Mouse (Mus musculus) megakaryocyte progenitor cell, adult 5-6 weeks (primary cell): ENCODE measurements around the gene 4930469K13Rik. TPM values are rescaled to one million over a fixed set of nuclear protein-coding genes. Genes with fewer than 3 reads are reported as not detected.
"Not testable (repeated sequence)": the region's sequence is repeated elsewhere in the genome, so short reads cannot be mapped to it uniquely, and the experiment has no call there.

ENCODE experiments used
- ATAC-seq: replicated peaks from 2 replicates; pipeline ENCODE4 v1.8.0; 2016; ENCODE audit warnings: mild to moderate bottlenecking, moderate TSS enrichment, inconsistent platforms; ENCODE audit not compliant: poor library complexity
- total RNA-seq, 2 experiments: library from RNA; stranded (forward) in 1 of 2; stranded (reverse) in 1 of 2; fragments of 157-497, 149-512 nt in 1 of 2; fragments of 200-1000 nt in 1 of 2; gene quantifications; 2 replicates each; pipeline versions ENCODE4 v1.2.3 to v1.2.4; 2015 to 2017

Gene 4930469K13Rik
- total RNA-seq (2015) (not detected in 2 replicates), total RNA-seq (2017) (not detected in 2 replicates)

GRCm38 (mm10) chr11:34098422-34098821, at the start of gene 4930469K13Rik:
TSS of gene 4930469K13Rik (minus strand) at chr11:34098554.
- ATAC-seq: peak; percentile 81

- no peak; the same call in 1 of the 2 replicates for ATAC-seq
Measured at GRCm38 (mm10) chr11:34146934-34147333, 48.6 kb upstream of the 4930469K13Rik start.

GRCm38 (mm10) chr11:34144421-34144820, 46.1 kb upstream of the 4930469K13Rik start:
- ATAC-seq: 0 out of 2 replicates have a peak, but pooled peaks have one; percentile 4

GRCm38 (mm10) chr11:34143984-34144383, 45.6 kb upstream of the 4930469K13Rik start:
- ATAC-seq: peak; percentile 71

- no peak for ATAC-seq
Measured at GRCm38 (mm10) chr11:34139296-34139695, 40.9 kb upstream of the 4930469K13Rik start.

- no peak for ATAC-seq
Measured at GRCm38 (mm10) chr11:34128412-34128811, 30.1 kb upstream of the 4930469K13Rik start.

- not testable (repeated sequence) for ATAC-seq
Measured at GRCm38 (mm10) chr11:34125727-34126126, 27.4 kb upstream of the 4930469K13Rik start.

GRCm38 (mm10) chr11:34124852-34125251, 26.5 kb upstream of the 4930469K13Rik start:
- ATAC-seq: no peak

- ATAC-seq: peak; percentile 91
Measured at GRCm38 (mm10) chr11:34123147-34123546, 24.8 kb upstream of the 4930469K13Rik start.

- ATAC-seq: no peak
Measured at GRCm38 (mm10) chr11:34118319-34118718, 20.0 kb upstream of the 4930469K13Rik start.

- no peak for ATAC-seq
Measured at GRCm38 (mm10) chr11:34117581-34117980, 19.2 kb upstream of the 4930469K13Rik start.

GRCm38 (mm10) chr11:34116572-34117135, 18.3 kb upstream of the 4930469K13Rik start:
- ATAC-seq: peak; percentile 93

GRCm38 (mm10) chr11:34113760-34114159, 15.4 kb upstream of the 4930469K13Rik start:
- no peak for ATAC-seq

- peak; percentile 20; the same call in 1 of the 2 replicates for ATAC-seq
Measured at GRCm38 (mm10) chr11:34112781-34113380, 14.5 kb upstream of the 4930469K13Rik start.

GRCm38 (mm10) chr11:34111940-34112339, 13.6 kb upstream of the 4930469K13Rik start:
- no peak for ATAC-seq

GRCm38 (mm10) chr11:34109260-34109659, 10.9 kb upstream of the 4930469K13Rik start:
- peak; percentile 90 for ATAC-seq

GRCm38 (mm10) chr11:34104919-34105318, 6.6 kb upstream of the 4930469K13Rik start:
- ATAC-seq: no peak

- ATAC-seq: no peak
Measured at GRCm38 (mm10) chr11:34101827-34102226, 3.5 kb upstream of the 4930469K13Rik start.

- 0 out of 2 replicates have a peak, but pooled peaks have one; percentile 29 for ATAC-seq
Measured at GRCm38 (mm10) chr11:34087064-34087463, 11.3 kb downstream of the 4930469K13Rik start.

GRCm38 (mm10) chr11:34086164-34086751, 12.1 kb downstream of the 4930469K13Rik start:
- no peak for ATAC-seq

GRCm38 (mm10) chr11:34084639-34085038, 13.7 kb downstream of the 4930469K13Rik start:
- ATAC-seq: no peak

- ATAC-seq: peak; percentile 53; the same call in 1 of the 2 replicates
Measured at GRCm38 (mm10) chr11:34083795-34084194, 14.6 kb downstream of the 4930469K13Rik start.
